Comparison of ENCODE assay signal across 8 mouse cellular contexts in the genomic region with DNA sequence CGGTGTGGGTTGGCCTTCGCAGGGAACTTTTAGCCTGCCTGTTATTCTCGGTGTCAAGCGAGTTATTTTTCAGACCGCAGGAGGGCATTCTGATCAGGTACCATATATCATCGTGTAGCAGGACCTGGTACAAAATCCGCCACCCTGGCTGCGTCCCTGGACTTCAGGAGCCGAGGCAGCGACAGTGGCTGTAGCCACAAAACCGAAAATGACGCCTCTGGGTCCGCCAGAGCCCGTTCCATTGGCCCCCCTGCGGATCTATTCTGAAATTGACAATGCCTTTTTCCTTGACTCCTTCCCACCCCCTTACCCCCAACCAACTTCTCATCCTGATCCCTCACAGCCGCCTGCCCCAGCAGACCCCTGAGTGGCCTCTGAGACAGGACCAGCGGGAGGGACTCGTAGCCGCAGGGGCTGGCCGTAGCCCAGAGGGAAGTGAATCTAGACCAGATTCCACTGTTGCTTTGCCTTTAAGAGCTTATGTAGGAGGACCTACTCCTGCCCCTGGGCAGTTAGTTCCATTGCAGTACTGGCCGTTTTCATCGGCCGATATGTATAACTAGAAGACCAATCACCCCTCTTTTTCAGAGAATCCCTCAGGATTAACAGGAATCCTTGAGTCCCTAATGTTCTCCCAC. TPM values are rescaled to one million over a fixed set of nuclear protein-coding genes. Genes with fewer than 3 reads are reported as not detected.
A peak's percentile ranks its signal among the peaks of the same experiment; 100 is the strongest.
DNase-seq lines count a peak whose midpoint lies in the region; ATAC-seq and TF ChIP-seq lines count a peak whose summit lies in the region.
"Had no signal": no experiment of that assay in that cellular context is flagged by ENCODE, and none has a peak within 500 bp of the region (broad histone marks: within the 10 kb centered on the region; RNA-seq: fewer than 3 reads in every experiment).

No protein-coding gene starts in this region.

- no peak for DNase-seq in lung, postnatal 36 days
- no peak for DNase-seq in liver, postnatal 0 days
- DNase-seq in stomach, postnatal 0 days (ENCODE audit: low spot score) = no peak
- no peak for DNase-seq in ovary, postnatal 14 days (ENCODE audit: low spot score)
- DNase-seq in ovary, adult 18-20 months (ENCODE audit: low spot score) = no peak
- DNase-seq: thymus, postnatal 4 days had no signal

- H3K4me2 ChIP-seq in lung, embryonic 16.5 days (ENCODE audit: low read depth, low read length) = peak overlapping the region; percentile 54
- H3K4me2 ChIP-seq in forebrain, embryonic 16.5 days (ENCODE audit: low read length) = peak overlapping the region; percentile 52
- H3K4me2 ChIP-seq in liver, postnatal 0 days (ENCODE audit: low read depth, low read length) = peak overlapping the region; percentile 52
- peak overlapping the region; percentile 54 for H3K4me2 ChIP-seq in stomach, postnatal 0 days (replicated peaks; ENCODE audit: low read depth)

- H3K27me3 ChIP-seq in lung, embryonic 16.5 days (ENCODE audit: control insufficient read depth, insufficient read depth, low read depth, low read length) = no peaks in the 10 kb centered on the region
- no peaks in the 10 kb centered on the region for H3K27me3 ChIP-seq in forebrain, embryonic 16.5 days (replicated peaks; ENCODE audit: control insufficient read depth, insufficient read depth, low read length)
- no peaks in the 10 kb centered on the region for H3K27me3 ChIP-seq in liver, postnatal 0 days (ENCODE audit: insufficient read depth, low read length)
- no peaks in the 10 kb centered on the region for H3K27me3 ChIP-seq in stomach, postnatal 0 days (ENCODE audit: control insufficient read depth, insufficient read depth, low read length)

- TF ChIP-seq CTCF in liver, postnatal 0 days (IDR thresholded peaks at IDR 0.05; ENCODE audit: low read depth) = no peak
- no peak; the same call in 1 of the 2 replicates for TF ChIP-seq CTCF in stomach, postnatal 0 days (IDR thresholded peaks at IDR 0.05; ENCODE audit: low read depth)

- peak overlapping the region; percentile 34 for H3K9ac ChIP-seq in lung, embryonic 16.5 days (ENCODE audit: low read length)
- peak overlapping the region; percentile 22; the same call in 1 of the 2 replicates for H3K9ac ChIP-seq in forebrain, embryonic 16.5 days (replicated peaks; ENCODE audit: low read depth, low read length)
- H3K9ac ChIP-seq in liver, postnatal 0 days (replicated peaks) = no peak overlapping the region
- no peak overlapping the region for H3K9ac ChIP-seq in stomach, postnatal 0 days (ENCODE audit: low read length)

- ATAC-seq in lung, embryonic 16.5 days (ENCODE audit: low read depth) = peak; percentile 78; the same call in 1 of the 2 replicates
- ATAC-seq in forebrain, embryonic 16.5 days = no peak
- ATAC-seq in liver, postnatal 0 days = peak; percentile 74
- ATAC-seq in stomach, postnatal 0 days (ENCODE audit: low FRiP score, low TSS enrichment) = no peak; the same call in 1 of the 2 replicates

- 49% methylated on average over 23 of the region's 23 CpGs for WGBS in lung, embryonic 16.5 days
- WGBS in forebrain, embryonic 16.5 days = 25% methylated on average over 23 of the region's 23 CpGs
- WGBS in liver, postnatal 0 days (ENCODE audit: insufficient replicate concordance) = 64% methylated on average over 23 of the region's 23 CpGs
- 45% methylated on average over 23 of the region's 23 CpGs for WGBS in stomach, postnatal 0 days

- no peak for TF ChIP-seq EP300 in liver, postnatal 0 days (IDR thresholded peaks at IDR 0.05; ENCODE audit: low read depth)
- no peak for TF ChIP-seq EP300 in stomach, postnatal 0 days (optimal IDR thresholded peaks at IDR 0.05)

- 0 out of 2 replicates have a peak, but pooled peaks cover 4% of the 10 kb centered on the region for H3K9me3 ChIP-seq in lung, embryonic 16.5 days (ENCODE audit: control insufficient read depth, low read length)
- H3K9me3 ChIP-seq in forebrain, embryonic 16.5 days (ENCODE audit: control insufficient read depth, low read length) = no peaks in the 10 kb centered on the region
- no peaks in the 10 kb centered on the region for H3K9me3 ChIP-seq in liver, postnatal 0 days (ENCODE audit: low read length)
- H3K9me3 ChIP-seq in stomach, postnatal 0 days (ENCODE audit: control insufficient read depth, low read length) = no peaks in the 10 kb centered on the region

- H3K27ac ChIP-seq in lung, embryonic 16.5 days (ENCODE audit: low read length) = peak overlapping the region; percentile 57
- H3K27ac ChIP-seq in forebrain, embryonic 16.5 days (ENCODE audit: low read length) = no peak overlapping the region
- peak overlapping the region; percentile 63 for H3K27ac ChIP-seq in liver, postnatal 0 days (ENCODE audit: low read depth)
- H3K27ac ChIP-seq in stomach, postnatal 0 days (replicated peaks) = no peak overlapping the region; the same call in 1 of the 2 replicates

- no peaks in the 10 kb centered on the region for H3K4me1 ChIP-seq in lung, embryonic 16.5 days (replicated peaks; ENCODE audit: control insufficient read depth, insufficient read depth, low read length)
- peaks cover 7% of the 10 kb centered on the region for H3K4me1 ChIP-seq in forebrain, embryonic 16.5 days (replicated peaks; ENCODE audit: control insufficient read depth, insufficient read depth, low read length)
- no peaks in the 10 kb centered on the region for H3K4me1 ChIP-seq in liver, postnatal 0 days (ENCODE audit: insufficient read depth)
- H3K4me1 ChIP-seq in stomach, postnatal 0 days (replicated peaks; ENCODE audit: control insufficient read depth, insufficient read depth) = no peaks in the 10 kb centered on the region

- H3K36me3 ChIP-seq in lung, embryonic 16.5 days (ENCODE audit: control insufficient read depth, insufficient read depth, low read length) = no peaks in the 10 kb centered on the region
- H3K36me3 ChIP-seq in forebrain, embryonic 16.5 days (ENCODE audit: control insufficient read depth, insufficient read depth) = no peaks in the 10 kb centered on the region
- no peaks in the 10 kb centered on the region for H3K36me3 ChIP-seq in liver, postnatal 0 days (replicated peaks; ENCODE audit: insufficient read depth, low read length)
- no peaks in the 10 kb centered on the region for H3K36me3 ChIP-seq in stomach, postnatal 0 days (ENCODE audit: control insufficient read depth, insufficient read depth, low read length)

- peak overlapping the region; percentile 39 for H3K4me3 ChIP-seq in lung, embryonic 16.5 days (ENCODE audit: low read length)
- H3K4me3 ChIP-seq in forebrain, embryonic 16.5 days (replicated peaks; ENCODE audit: low read length) = peak overlapping the region; percentile 30
- H3K4me3 ChIP-seq in liver, postnatal 0 days (ENCODE audit: low read depth, low read length) = peak overlapping the region; percentile 33; the same call in 1 of the 2 replicates
- peak overlapping the region; percentile 32 for H3K4me3 ChIP-seq in stomach, postnatal 0 days (ENCODE audit: low read depth, low read length)

RNA-seq across cellular contexts. Expression of a gene that starts 11.0 kb away (rescaled TPM):
- 84.9 and 99.0 TPM in 2 replicates for polyA plus RNA-seq in lung, embryonic 16.5 days (2015; fragmentation: Nextera tagmentation; extraction: Ambion mirVana)
- 152 and 153 TPM in 2 replicates for polyA plus RNA-seq in forebrain, embryonic 16.5 days (2015; fragmentation: Nextera tagmentation; extraction: Ambion mirVana)
- polyA plus RNA-seq in liver, postnatal 0 days (2015; fragmentation: Nextera tagmentation; extraction: Ambion mirVana) = 26.2 and 29.7 TPM in 2 replicates
- 41.0 and 48.3 TPM in 2 replicates for polyA plus RNA-seq in stomach, postnatal 0 days (2015; fragmentation: Nextera tagmentation; extraction: Ambion mirVana)

RNA-seq across cellular contexts. Expression of a gene that starts 18.4 kb away (rescaled TPM):
- 49.8 and 53.0 TPM in 2 replicates for polyA plus RNA-seq in lung, embryonic 16.5 days (2015; fragmentation: Nextera tagmentation; extraction: Ambion mirVana)
- polyA plus RNA-seq in forebrain, embryonic 16.5 days (2015; fragmentation: Nextera tagmentation; extraction: Ambion mirVana) = 51.8 and 56.9 TPM in 2 replicates
- polyA plus RNA-seq in liver, postnatal 0 days (2015; fragmentation: Nextera tagmentation; extraction: Ambion mirVana) = 14.6 and 16.6 TPM in 2 replicates
- 19.3 and 19.7 TPM in 2 replicates for polyA plus RNA-seq in stomach, postnatal 0 days (2015; fragmentation: Nextera tagmentation; extraction: Ambion mirVana)

RNA-seq across cellular contexts. Expression of a gene that starts 54.4 kb away (rescaled TPM):
- 7.6 and 7.9 TPM in 2 replicates for polyA plus RNA-seq in lung, embryonic 16.5 days (2015; fragmentation: Nextera tagmentation; extraction: Ambion mirVana)
- polyA plus RNA-seq in forebrain, embryonic 16.5 days (2015; fragmentation: Nextera tagmentation; extraction: Ambion mirVana) = 31.6 and 34.3 TPM in 2 replicates
- 0.25 and 0.35 TPM in 2 replicates for polyA plus RNA-seq in liver, postnatal 0 days (2015; fragmentation: Nextera tagmentation; extraction: Ambion mirVana)
- polyA plus RNA-seq in stomach, postnatal 0 days (2015; fragmentation: Nextera tagmentation; extraction: Ambion mirVana) = 2.8 and 3.4 TPM in 2 replicates

Comparison
In these comparisons a context has a peak if more than half of its experiments do, and no peak if none do; other contexts are left out.
1. ATAC-seq: peak in lung, embryonic 16.5 days (single experiment) and liver, postnatal 0 days (single experiment); none in forebrain, embryonic 16.5 days (single experiment) and stomach, postnatal 0 days (single experiment).
2. H3K27ac ChIP-seq: peak in lung, embryonic 16.5 days (single experiment) and liver, postnatal 0 days (single experiment); none in forebrain, embryonic 16.5 days (single experiment) and stomach, postnatal 0 days (single experiment).
3. H3K9ac ChIP-seq: peak in lung, embryonic 16.5 days (single experiment) and forebrain, embryonic 16.5 days (single experiment); none in liver, postnatal 0 days (single experiment) and stomach, postnatal 0 days (single experiment).
4. Peak in every context shown above with its lines, with median percentiles within 50 percentile points of each other: H3K4me2 ChIP-seq and H3K4me3 ChIP-seq.